20 mouse cellular contexts compared by ENCODE assay signal in the genomic region with DNA sequence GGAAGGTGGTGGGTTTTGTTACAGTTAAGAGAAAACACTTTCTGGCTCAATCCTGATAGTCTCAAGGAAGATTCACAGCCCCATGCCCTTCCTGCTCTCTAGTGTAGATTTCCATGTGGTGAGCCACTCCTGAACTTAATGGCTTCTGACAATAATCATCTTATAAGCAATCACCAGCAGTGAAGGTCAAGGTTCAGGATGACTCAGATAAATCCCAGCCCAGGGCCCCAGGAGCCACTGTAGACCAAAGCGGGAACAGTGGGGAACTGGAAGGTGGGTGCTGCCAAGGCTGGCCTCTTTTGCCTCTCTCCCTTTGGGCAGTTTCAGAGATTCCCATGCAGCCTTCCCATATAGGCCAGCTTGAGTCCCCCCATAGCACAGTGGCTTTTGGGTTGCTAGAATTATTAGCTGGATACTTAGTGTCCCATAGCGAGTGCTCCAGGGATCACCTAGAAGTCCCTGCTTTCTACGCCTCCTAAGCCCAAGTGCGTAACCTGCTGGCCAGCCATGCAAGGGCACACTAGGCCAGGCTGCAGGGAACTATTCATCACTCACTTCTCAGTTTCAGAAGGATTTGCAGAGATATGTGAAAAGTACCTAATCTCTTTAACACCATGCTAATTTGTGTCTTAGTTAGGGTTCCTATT.
A peak's percentile ranks its signal among the peaks of the same experiment; 100 is the strongest.
DNase-seq lines count a peak whose midpoint lies in the region; ATAC-seq and TF ChIP-seq lines count a peak whose summit lies in the region.
"Had no signal": no experiment of that assay in that cellular context is flagged by ENCODE, and none has a peak within 500 bp of the region (broad histone marks: within the 10 kb centered on the region; RNA-seq: fewer than 3 reads in every experiment).

No protein-coding gene starts in this region.

- H3K4me1 ChIP-seq in midbrain, embryonic 10.5 days, result peaks cover 28% of the 10 kb centered on the region
- H3K4me1 ChIP-seq in midbrain, embryonic 11.5 days (ENCODE audit: control insufficient read depth, insufficient read depth, low read length), result peaks cover 2% of the 10 kb centered on the region; the same call in 1 of the 2 replicates
- H3K4me1 ChIP-seq in cerebellum, adult 2 months (ENCODE audit: control insufficient read depth, insufficient read depth, low read length), result no peaks in the 10 kb centered on the region
- H3K4me1 ChIP-seq: forebrain, embryonic 12.5 days; midbrain, embryonic 13.5 days had no signal

- H3K9ac ChIP-seq in midbrain, embryonic 11.5 days (ENCODE audit: low read length), result no peak overlapping the region
- H3K9ac ChIP-seq: forebrain, embryonic 12.5 days; heart, embryonic 12.5 days; liver, embryonic 12.5 days; liver, postnatal 0 days; midbrain, embryonic 13.5 days had no signal

- H3K27ac ChIP-seq in midbrain, embryonic 10.5 days (replicated peaks), result peak overlapping the region; percentile 42
- H3K27ac ChIP-seq in midbrain, embryonic 11.5 days (ENCODE audit: low read depth, low read length), result no peak overlapping the region
- H3K27ac ChIP-seq in cerebellum, adult 2 months (ENCODE audit: insufficient read depth, low read length), result no peak overlapping the region
- H3K27ac ChIP-seq: forebrain, embryonic 12.5 days; heart, adult 2 months; layer of hippocampus, adult 2 months; liver, embryonic 12.5 days; midbrain, embryonic 13.5 days had no signal

- H3K27me3 ChIP-seq in midbrain, embryonic 10.5 days (ENCODE audit: low read depth, poor library complexity, severe bottlenecking), result no peaks in the 10 kb centered on the region
- H3K27me3 ChIP-seq in midbrain, embryonic 11.5 days (ENCODE audit: control insufficient read depth, insufficient read depth, low read length), result no peaks in the 10 kb centered on the region
- no peaks in the 10 kb centered on the region for H3K27me3 ChIP-seq in cerebellum, adult 2 months (ENCODE audit: control insufficient read depth, insufficient read depth, low read length)
- H3K27me3 ChIP-seq: forebrain, embryonic 12.5 days; heart, embryonic 12.5 days; liver, embryonic 12.5 days; midbrain, embryonic 13.5 days; Patski had no signal

- no peak for TF ChIP-seq POLR2A in cerebellum, adult 2 months (IDR thresholded peaks at IDR 0.05; ENCODE audit: borderline replicate concordance, insufficient read depth, low read length)

- ATAC-seq in midbrain, embryonic 11.5 days (ENCODE audit: low FRiP score), result no peak
- ATAC-seq: liver, embryonic 12.5 days; liver, postnatal 0 days; Patski had no signal

- 83% methylated on average over 4 of the region's 4 CpGs for WGBS in midbrain, embryonic 10.5 days
- 86% methylated on average over 4 of the region's 4 CpGs for WGBS in midbrain, embryonic 11.5 days
- WGBS in cerebellum, adult 2 months, result 98% methylated on average over 4 of the region's 4 CpGs

- TF ChIP-seq CTCF in cerebellum, adult 2 months (IDR thresholded peaks at IDR 0.05; ENCODE audit: borderline replicate concordance, insufficient read depth, low read depth, low read length), result no peak

- no peak overlapping the region for H3K4me2 ChIP-seq in midbrain, embryonic 11.5 days
- H3K4me2 ChIP-seq: forebrain, embryonic 12.5 days; heart, embryonic 12.5 days; liver, embryonic 12.5 days; midbrain, embryonic 13.5 days had no signal

- no peaks in the 10 kb centered on the region for H3K9me3 ChIP-seq in midbrain, embryonic 10.5 days (replicated peaks)
- H3K9me3 ChIP-seq in midbrain, embryonic 11.5 days (ENCODE audit: control insufficient read depth, low read length), result no peaks in the 10 kb centered on the region
- H3K9me3 ChIP-seq: forebrain, embryonic 12.5 days; heart, embryonic 12.5 days; liver, embryonic 12.5 days; midbrain, embryonic 13.5 days had no signal

- peak; percentile 53 for DNase-seq in adrenal gland, adult 2 months
- DNase-seq in adrenal gland, adult 8-10 months, result no peak
- DNase-seq in midbrain, embryonic 10.5 days (ENCODE audit: low spot score), result no peak
- DNase-seq in midbrain, embryonic 11.5 days (ENCODE audit: low spot score, missing footprints), result no peak
- peak; percentile 53 for DNase-seq in retina, adult 2 months (ENCODE audit: low read depth, low spot score)
- DNase-seq in cerebellum, adult 2 months, result no peak
- DNase-seq in yolk sac, embryonic 10.5 days (ENCODE audit: low spot score), result no peak
- no peak for DNase-seq in gastrocnemius, postnatal 10 days
- DNase-seq: gastrocnemius, postnatal 25 days; heart, adult 2 months; kidney, adult 11 months; lung, postnatal 36 days had no signal

- H3K4me3 ChIP-seq in midbrain, embryonic 10.5 days, result no peak overlapping the region
- H3K4me3 ChIP-seq in midbrain, embryonic 11.5 days (ENCODE audit: low read depth, low read length), result no peak overlapping the region
- no peak overlapping the region for H3K4me3 ChIP-seq in cerebellum, adult 2 months (replicated peaks; ENCODE audit: insufficient read depth, low read depth, low read length)
- H3K4me3 ChIP-seq: erythroblast, embryonic 14.5 days; forebrain, embryonic 12.5 days; heart, adult 2 months; heart, embryonic 12.5 days; layer of hippocampus, adult 2 months; liver, embryonic 12.5 days; midbrain, embryonic 13.5 days had no signal

- no peaks in the 10 kb centered on the region for H3K36me3 ChIP-seq in midbrain, embryonic 10.5 days
- H3K36me3 ChIP-seq in midbrain, embryonic 11.5 days (ENCODE audit: control insufficient read depth, insufficient read depth, low read length), result no peaks in the 10 kb centered on the region
- H3K36me3 ChIP-seq: forebrain, embryonic 12.5 days; heart, embryonic 12.5 days; liver, embryonic 12.5 days; midbrain, embryonic 13.5 days had no signal

Comparison
In these comparisons a context has a peak if more than half of its experiments do, and no peak if none do; other contexts are left out.
1. DNase-seq: peak in adrenal gland, adult 2 months (single experiment) and retina, adult 2 months (single experiment); none in adrenal gland, adult 8-10 months (single experiment), midbrain, embryonic 10.5 days (single experiment), midbrain, embryonic 11.5 days (single experiment), cerebellum, adult 2 months (0 of 2), yolk sac, embryonic 10.5 days (single experiment) and gastrocnemius, postnatal 10 days (single experiment).